Mouse (Mus musculus): Measurements from ENCODE around the gene Gnb1.

The Gnb1 gene

GRCm38 (mm10) chr4:155578336-155579125 is 87.4 kb downstream of the Gnb1 start:
- no peak for DNase-seq (ENCODE audit: low spot score)

GRCm38 (mm10) chr4:155580420-155580819 is 89.3 kb downstream of the Gnb1 start:
- peak; percentile 37 for DNase-seq (ENCODE audit: low spot score)

GRCm38 (mm10) chr4:155582279-155582905 is 91.2 kb downstream of the Gnb1 start:
- DNase-seq (ENCODE audit: low spot score), result no peak

GRCm38 (mm10) chr4:155589356-155589755 is 98.2 kb downstream of the Gnb1 start:
- no peak for DNase-seq (ENCODE audit: low spot score)

DNA sequence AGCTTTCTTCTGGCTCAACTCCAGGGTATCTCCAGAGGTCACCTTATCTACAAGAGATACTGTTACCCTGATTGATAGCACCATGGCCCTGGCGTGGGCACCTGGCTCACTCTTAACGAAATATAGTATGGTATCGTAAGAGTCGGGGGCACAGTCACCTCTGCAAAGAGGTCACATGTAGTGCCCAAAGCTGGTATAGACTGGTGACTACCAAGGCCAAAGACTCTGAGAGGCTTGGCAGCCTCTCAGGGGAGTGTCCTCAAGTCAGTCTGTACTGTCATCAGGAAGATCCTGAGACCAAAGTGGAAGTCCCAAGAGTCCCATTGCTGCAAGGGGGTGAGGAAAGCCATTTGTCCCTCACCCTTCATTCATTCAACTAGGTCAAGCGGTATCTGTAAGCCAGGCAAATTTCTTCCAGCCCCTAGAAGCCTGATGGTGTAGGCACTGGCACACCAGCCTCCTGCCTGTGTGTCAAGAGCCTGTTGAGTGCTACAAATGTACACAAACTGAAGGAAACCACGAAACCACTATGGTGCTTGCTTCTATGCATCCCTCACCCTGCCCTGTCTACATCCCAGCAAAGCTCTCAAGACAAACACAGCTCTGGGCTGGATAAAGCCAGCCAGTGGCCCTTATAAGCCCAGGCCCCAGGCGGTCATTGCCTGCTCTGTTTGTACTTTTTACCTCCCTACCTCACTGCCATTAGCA is 100.0 kb downstream of the Gnb1 start:
- DNase-seq (ENCODE audit: low spot score), result no peak

DNA sequence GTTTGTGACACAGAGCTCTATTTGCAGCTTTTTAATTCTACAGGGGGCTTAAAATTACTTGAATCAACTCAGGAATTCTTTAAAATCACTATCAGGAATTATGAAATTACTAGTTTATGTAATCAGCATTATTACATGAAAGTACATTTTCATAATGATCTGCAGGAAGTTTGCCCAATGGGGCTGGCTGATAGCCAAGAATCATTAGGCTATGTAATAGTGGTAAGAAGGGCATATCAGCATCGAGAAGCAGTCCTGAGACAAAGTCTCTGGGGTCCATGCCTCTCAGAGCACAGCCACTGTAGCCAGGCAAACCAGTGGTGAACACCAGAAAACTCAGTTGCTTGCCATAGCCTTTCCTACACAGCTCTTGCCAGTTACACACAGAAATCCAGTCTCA is 102.6 kb downstream of the Gnb1 start:
- DNase-seq (ENCODE audit: low spot score), result no peak

- DNase-seq (ENCODE audit: low spot score), result peak; percentile 37
Measured at GRCm38 (mm10) chr4:155595777-155596176, 104.6 kb downstream of the Gnb1 start.

DNA sequence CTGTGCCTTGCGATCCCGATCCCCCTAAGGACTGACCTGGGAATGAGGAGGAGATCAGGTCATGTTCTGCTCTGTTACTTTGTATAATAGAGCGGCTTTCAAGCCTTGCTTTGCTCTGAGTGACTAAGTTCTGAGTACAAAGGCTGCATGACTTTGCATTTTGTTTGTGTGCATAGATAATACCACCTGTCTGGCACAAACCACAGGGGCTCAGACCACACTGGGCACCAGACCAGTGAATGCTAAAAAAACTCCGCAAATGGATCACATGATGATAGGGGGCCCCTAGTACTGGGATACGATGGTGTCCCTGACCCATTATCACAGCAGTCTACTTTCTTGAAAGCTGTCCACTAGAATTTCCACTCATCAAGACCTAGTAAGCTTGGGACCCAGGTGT is 105.4 kb downstream of the Gnb1 start:
- DNase-seq (ENCODE audit: low spot score), result no peak

GRCm38 (mm10) chr4:155598536-155598935 is 107.4 kb downstream of the Gnb1 start:
- DNase-seq (ENCODE audit: low spot score), result no peak

- DNase-seq (ENCODE audit: low spot score), result no peak
Measured at GRCm38 (mm10) chr4:155599901-155600825, 109.0 kb downstream of the Gnb1 start.

DNA sequence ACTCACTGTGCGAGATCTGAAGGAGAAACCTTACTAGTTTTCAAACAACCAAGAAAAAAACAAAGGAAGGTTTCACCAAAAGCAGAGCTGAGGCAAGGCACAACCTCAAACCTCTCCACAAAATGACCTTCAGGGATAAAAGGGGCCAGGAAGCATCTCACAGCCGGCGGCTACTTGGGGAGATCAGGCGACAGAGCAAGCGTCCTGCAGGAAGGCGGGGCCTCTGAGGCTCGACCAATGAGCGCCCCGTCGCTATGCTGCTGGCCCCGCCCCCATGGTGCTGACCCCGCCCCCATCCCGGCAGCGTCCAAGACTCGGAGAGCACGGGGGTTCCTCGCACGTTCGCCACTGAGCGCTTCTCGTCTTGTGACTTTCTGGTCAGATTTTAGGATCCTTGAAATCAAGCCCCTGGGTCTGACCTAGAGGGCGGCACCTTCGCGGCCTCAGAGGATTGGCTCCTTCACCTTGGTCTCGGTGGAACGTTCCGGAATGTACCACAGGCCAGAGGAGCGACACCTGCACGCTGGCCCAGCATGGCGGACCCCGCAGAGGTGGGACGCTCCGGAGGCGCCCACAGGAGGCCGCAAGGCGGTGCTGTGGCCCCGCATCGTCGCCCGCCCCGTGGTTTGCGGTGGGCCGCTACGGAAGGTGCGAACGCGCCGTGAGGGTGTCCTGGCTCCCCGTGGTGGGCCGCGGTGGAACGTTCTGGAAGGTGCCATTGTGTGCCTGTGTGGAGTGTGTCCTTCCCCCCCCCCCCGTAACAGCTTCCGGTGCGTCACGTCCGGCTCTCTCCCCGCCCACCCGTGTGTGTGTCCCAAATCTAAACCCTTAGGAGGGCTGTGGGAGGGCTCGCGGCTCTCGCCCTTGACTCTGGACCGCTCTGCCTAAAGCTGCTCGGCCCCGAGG is 110.2 kb downstream of the Gnb1 start, which contains the start of gene Slc35e2:
Gene Slc35e2 (plus strand): TSS at position 326 of the 906 bp plus-strand sequence.
- DNase-seq (ENCODE audit: low spot score), result peak; percentile 89

DNA sequence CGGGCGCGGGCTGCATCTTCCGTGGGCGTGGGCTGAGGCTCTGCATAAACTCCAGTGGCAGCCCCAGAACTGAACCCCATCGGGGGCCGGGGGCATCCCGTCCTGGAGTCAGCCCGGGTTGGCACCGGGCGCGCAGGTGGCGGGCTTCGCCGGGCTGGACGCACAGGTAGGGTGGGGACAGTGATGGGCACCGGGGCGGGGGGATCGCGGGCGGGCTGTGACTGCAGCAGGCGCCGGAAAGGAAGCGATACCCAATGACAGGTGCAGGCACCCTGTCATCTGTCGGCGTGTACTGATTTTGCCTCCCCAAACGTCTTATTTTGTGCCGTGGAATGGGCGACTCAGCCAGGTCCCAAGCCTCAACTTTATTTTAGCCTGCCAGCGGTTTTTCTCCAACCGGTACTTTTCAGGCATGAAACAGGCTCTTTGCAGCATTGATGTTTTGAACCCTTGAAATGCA is 110.9 kb downstream of the Gnb1 start:
- DNase-seq (ENCODE audit: low spot score), result no peak

GRCm38 (mm10) chr4:155602753-155603152 is 111.6 kb downstream of the Gnb1 start:
- no peak for DNase-seq (ENCODE audit: low spot score)

- no peak for DNase-seq (ENCODE audit: low spot score)
Measured at GRCm38 (mm10) chr4:155603801-155604200, 112.6 kb downstream of the Gnb1 start.

GRCm38 (mm10) chr4:155605132-155605531 is 114.0 kb downstream of the Gnb1 start:
- no peak for DNase-seq (ENCODE audit: low spot score)

GRCm38 (mm10) chr4:155606825-155607224 is 115.7 kb downstream of the Gnb1 start:
- DNase-seq (ENCODE audit: low spot score), result no peak

All from lung, postnatal 25 days (tissue).